Mouse (Mus musculus): ENCODE results near the gene Aida. TPM values are rescaled to one million over a fixed set of nuclear protein-coding genes. Genes with fewer than 3 reads are reported as not detected.

Aida gene
- total and polyA plus RNA-seq, 3 experiments: 17.7 to 36.0 TPM; not detected in 1

DNA sequence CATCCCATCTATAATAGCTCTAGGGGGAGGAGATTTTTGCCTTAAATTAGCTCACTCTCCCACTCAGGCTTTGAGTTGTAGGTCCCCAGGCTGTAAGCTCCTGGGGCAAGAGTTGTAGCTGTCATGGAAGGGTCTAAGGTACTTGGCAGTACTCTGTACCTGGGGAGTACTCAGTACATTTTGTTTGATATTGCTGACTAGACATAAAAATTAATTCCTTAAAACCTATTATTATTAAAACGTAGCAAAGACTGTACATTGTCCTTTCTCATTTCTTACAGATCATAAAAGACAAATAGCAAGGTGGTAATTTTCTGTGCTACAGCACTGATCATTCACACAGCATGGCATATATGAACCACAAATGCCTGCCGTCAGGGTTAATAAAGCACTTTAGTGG lies 27.5 kb downstream of the Aida start:
- no peaks in the 10 kb centered on the region for H3K27me3 ChIP-seq (ENCODE audit: control insufficient read depth in 1 of 2, insufficient read depth in 2 of 2, low read length in 2 of 2)
- no peak for DNase-seq (ENCODE audit: low read depth, low spot score)
- H3K4me3 ChIP-seq (ENCODE audit: control insufficient read depth in 1 of 2, insufficient read depth in 1 of 2, low read depth in 2 of 2, low read length in 2 of 2): no peak overlapping the region
- H3K9ac ChIP-seq (ENCODE audit: control insufficient read depth, low read depth, low read length, poor library complexity, severe bottlenecking): no peak overlapping the region
- H3K4me1 ChIP-seq (ENCODE audit: control insufficient read depth in 1 of 2, insufficient read depth in 2 of 2, low read length in 2 of 2): peaks cover 6 to 15% of the 10 kb centered on the region in 2 experiments
- peaks cover 22 to 28% of the 10 kb centered on the region in 2 experiments for H3K36me3 ChIP-seq (ENCODE audit: control insufficient read depth in 1 of 2, insufficient read depth in 2 of 2, low read length in 2 of 2)
- no peaks in the 10 kb centered on the region for H3K9me3 ChIP-seq (replicated peaks; ENCODE audit: insufficient read depth, low read length)
- no peaks in the 10 kb centered on the region for H3K79me2 ChIP-seq (ENCODE audit: control insufficient read depth, insufficient read depth, low read length, poor library complexity)
- TF ChIP-seq MAFK (IDR thresholded peaks at IDR 0.05; ENCODE audit: borderline replicate concordance, low read depth, low read length) (peak; percentile 85), GATA1 (IDR thresholded peaks at IDR 0.05; ENCODE audit: low read depth, low read length) (no peak)
- H3K27ac ChIP-seq (ENCODE audit: control insufficient read depth, low read depth, low read length): no peak overlapping the region

DNA sequence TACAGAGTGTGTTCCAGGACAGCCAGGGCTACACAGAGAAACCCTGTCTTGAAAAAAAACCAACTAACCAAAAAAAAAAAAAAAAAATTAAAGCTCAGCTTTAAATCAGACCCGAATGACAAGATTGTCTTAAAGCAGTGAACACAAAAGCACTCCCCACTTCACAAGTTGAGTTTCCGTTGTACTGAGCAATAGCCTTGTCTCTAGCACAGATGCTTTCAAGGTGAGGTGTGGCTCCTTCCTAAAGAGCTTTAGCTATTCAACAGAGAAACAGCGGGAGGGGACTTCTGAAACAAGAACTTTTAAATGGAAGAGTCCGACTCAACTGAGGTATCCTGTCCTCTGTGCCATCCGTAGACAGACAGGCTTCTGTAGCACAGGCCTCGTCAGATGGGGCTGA lies 28.0 kb downstream of the Aida start:
- Histone ChIP-seq H3K27me3 (ENCODE audit: control insufficient read depth in 1 of 2, insufficient read depth in 2 of 2, low read length in 2 of 2) (no peaks in the 10 kb centered on the region), H3K36me3 (ENCODE audit: control insufficient read depth in 1 of 2, insufficient read depth in 2 of 2, low read length in 2 of 2) (peaks cover 21 to 31% of the 10 kb centered on the region in 2 experiments), H3K9me3 (replicated peaks; ENCODE audit: insufficient read depth, low read length) (no peaks in the 10 kb centered on the region), H3K9ac (ENCODE audit: control insufficient read depth, low read depth, low read length, poor library complexity, severe bottlenecking) (no peak overlapping the region), H3K79me2 (ENCODE audit: control insufficient read depth, insufficient read depth, low read length, poor library complexity) (no peaks in the 10 kb centered on the region), H3K27ac (ENCODE audit: control insufficient read depth, low read depth, low read length) (no peak overlapping the region), H3K4me3 (ENCODE audit: control insufficient read depth in 1 of 2, insufficient read depth in 1 of 2, low read depth in 2 of 2, low read length in 2 of 2) (no peak overlapping the region), H3K4me1 (ENCODE audit: control insufficient read depth in 1 of 2, insufficient read depth in 2 of 2, low read length in 2 of 2) (peaks cover 6 to 13% of the 10 kb centered on the region in 2 experiments)
- TF ChIP-seq ELF1 (IDR thresholded peaks at IDR 0.05; ENCODE audit: low read depth, low read length): no peak
- no peak for TF ChIP-seq BHLHE40 (IDR thresholded peaks at IDR 0.05; ENCODE audit: borderline replicate concordance, low read depth, low read length)
- no peak for TF ChIP-seq TBP (IDR thresholded peaks at IDR 0.05; ENCODE audit: low read depth, low read length)
- TF ChIP-seq UBTF (IDR thresholded peaks at IDR 0.05; ENCODE audit: borderline replicate concordance, insufficient read depth, low read depth, low read length): no peak
- no peak for TF ChIP-seq EP300 (IDR thresholded peaks at IDR 0.05; ENCODE audit: low read depth in 1 of 2, low read length in 2 of 2)
- TF ChIP-seq CHD2 (IDR thresholded peaks at IDR 0.05; ENCODE audit: low read length): no peak
- TF ChIP-seq TAL1 (IDR thresholded peaks at IDR 0.05; ENCODE audit: low read length): no peak
- no peak for TF ChIP-seq CHD1 (IDR thresholded peaks at IDR 0.05; ENCODE audit: low read depth, low read length)
- TF ChIP-seq POLR2AphosphoS5 (IDR thresholded peaks at IDR 0.05; ENCODE audit: borderline replicate concordance, low read depth, low read length): no peak
- no peak for TF ChIP-seq POLR2A (IDR thresholded peaks at IDR 0.05; ENCODE audit: control insufficient read depth in 1 of 2, insufficient read depth in 1 of 2, low read depth in 1 of 2, low read length in 2 of 2, poor library complexity in 1 of 2)
- TF ChIP-seq CTCF (IDR thresholded peaks at IDR 0.05 in 2 of 3, conservative IDR thresholded peaks at IDR 0.05 in 1 of 3; ENCODE audit: control insufficient read depth in 1 of 3, insufficient read depth in 1 of 3, low read depth in 2 of 3, low read length in 3 of 3, poor library complexity in 1 of 3, severe bottlenecking in 1 of 3): no peak
- TF ChIP-seq HCFC1 (IDR thresholded peaks at IDR 0.05; ENCODE audit: low read depth, low read length): no peak
- no peak for TF ChIP-seq USF1 (IDR thresholded peaks at IDR 0.05; ENCODE audit: low read depth, low read length)
- no peak for TF ChIP-seq JUND (IDR thresholded peaks at IDR 0.05; ENCODE audit: low read depth, low read length)
- no peak for TF ChIP-seq E2F4 (IDR thresholded peaks at IDR 0.05; ENCODE audit: borderline replicate concordance, low read depth, low read length)
- no peak for TF ChIP-seq ZKSCAN1 (IDR thresholded peaks at IDR 0.05; ENCODE audit: low read depth, low read length)
- TF ChIP-seq ZMIZ1 (IDR thresholded peaks at IDR 0.05; ENCODE audit: low read depth, low read length): no peak
- no peak for DNase-seq (ENCODE audit: low read depth, low spot score)

All from MEL (cell line).